Mouse (Mus musculus) liver, embryonic 12.5 days (tissue): ENCODE results near the gene Oas2. TPM values are rescaled to one million over a fixed set of nuclear protein-coding genes. Genes with fewer than 3 reads are reported as not detected.

Source experiments
- ATAC-seq: fragments of 200-750 bp; cut with Nextera tagmentation; 2 replicates; pipeline ENCODE4 v1.8.0; 2017; ENCODE audit warnings: moderate number of reproducible peaks, mild to moderate bottlenecking, moderate library complexity
- H3K27ac ChIP-seq: fragments of 300-500 bp; sonication (generic); 2 replicates; pipeline ENCODE4 v1.5.1; 2016; ENCODE audit warnings: mild to moderate bottlenecking
- H3K27me3 ChIP-seq: fragments of 300-500 bp; sonication (generic); replicated peaks from 2 replicates; pipeline ENCODE4 v1.6.1; 2016; ENCODE audit warnings: mild to moderate bottlenecking, moderate library complexity
- H3K36me3 ChIP-seq: fragments of 300-500 bp; sonication (generic); 2 replicates; pipeline ENCODE4 v1.6.1; 2016; ENCODE audit warnings: mild to moderate bottlenecking, moderate library complexity
- H3K4me1 ChIP-seq: fragments of 300-500 bp; sonication (generic); 2 replicates; pipeline ENCODE4 v1.6.1; 2016
- H3K4me2 ChIP-seq: fragments of 300-500 bp; sonication (generic); 2 replicates; pipeline ENCODE4 v1.6.1; 2016; ENCODE audit warnings: mild to moderate bottlenecking, moderate library complexity
- H3K4me3 ChIP-seq: fragments of 300-500 bp; sonication (generic); 2 replicates; pipeline ENCODE4 v1.5.1; 2016; ENCODE audit warnings: mild to moderate bottlenecking, moderate library complexity
- H3K9ac ChIP-seq: fragments of 300-500 bp; sonication (generic); 2 replicates; pipeline ENCODE4 v1.6.1; 2016; ENCODE audit warnings: mild to moderate bottlenecking, moderate library complexity
- H3K9me3 ChIP-seq: fragments of 300-500 bp; sonication (generic); replicated peaks from 2 replicates; pipeline ENCODE4 v1.6.1; 2016; ENCODE audit warnings: mild to moderate bottlenecking, moderate library complexity
- WGBS: fragments of 180-500 bp; shearing (Covaris S2); methylation state at CpG from one replicate; pipeline ENCODE4 v1.1.7; 2016; ENCODE audit not compliant: insufficient replicate concordance; 5-methylcytosine and 5-hydroxymethylcytosine counted together
- polyA plus RNA-seq: library from polyadenylated mRNA; unstranded; fragments of >200 nt; fragmentation: Nextera tagmentation; extraction: Ambion mirVana; gene quantifications from 2 replicates; pipeline ENCODE4 v1.2.1, GENCODE M21; 2016

The Oas2 gene
- polyA plus RNA-seq, 1 experiment from 2014 or later: 0.26 TPM

DNA sequence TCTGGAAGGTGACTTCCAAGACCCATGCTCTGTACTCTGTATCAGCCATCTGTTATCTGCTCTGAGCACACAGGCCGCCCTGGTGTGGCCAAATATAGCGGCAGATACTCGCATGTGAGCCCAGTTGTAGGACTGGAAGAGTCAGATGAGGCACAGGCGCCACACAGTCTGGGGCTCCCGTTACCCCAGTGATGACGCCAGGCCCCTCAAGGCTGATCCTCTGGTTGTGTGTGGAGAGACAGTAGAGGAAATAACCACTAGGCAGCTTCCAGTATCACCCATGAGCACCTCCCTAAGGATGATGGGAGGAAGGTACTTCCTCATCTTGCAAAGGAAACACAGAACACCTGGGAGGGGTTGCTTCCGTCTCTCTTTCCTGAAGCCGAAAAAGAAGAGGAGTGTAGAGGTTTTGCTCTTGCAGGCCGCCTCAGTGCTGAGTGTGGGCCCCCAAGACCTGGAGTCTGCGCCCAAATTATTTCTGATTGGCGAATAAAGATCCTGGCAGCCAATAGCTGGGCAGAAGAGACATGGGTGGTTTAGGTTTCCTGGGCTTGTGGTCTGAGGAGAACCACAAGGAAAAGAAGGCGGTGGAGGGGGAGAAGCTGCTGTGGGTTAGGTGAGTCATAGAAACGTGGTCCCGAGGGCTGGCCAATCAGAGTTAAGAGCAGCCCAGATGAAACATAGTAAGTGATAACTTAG is 25.8 kb upstream of the Oas2 start:
- 19% methylated on average over 14 of the region's 14 CpGs for WGBS
- Histone ChIP-seq H3K4me1 (0 out of 2 replicates have a peak, but pooled peaks cover 4% of the 10 kb centered on the region), H3K9ac (no peak overlapping the region), H3K9me3 (no peaks in the 10 kb centered on the region), H3K27me3 (no peaks in the 10 kb centered on the region; the same call in 1 of the 2 replicates), H3K4me3 (no peak overlapping the region), H3K27ac (no peak overlapping the region), H3K36me3 (no peaks in the 10 kb centered on the region), H3K4me2 (no peak overlapping the region; the same call in 1 of the 2 replicates)
- ATAC-seq: 0 out of 2 replicates have a peak, but pooled peaks have one; percentile 46

GRCm38 (mm10) chr5:120769396-120769795 is 19.7 kb upstream of the Oas2 start:
- Histone ChIP-seq H3K4me2 (no peak overlapping the region), H3K4me3 (no peak overlapping the region), H3K4me1 (no peaks in the 10 kb centered on the region), H3K27me3 (peaks cover under 1% of the 10 kb centered on the region; the same call in 1 of the 2 replicates), H3K36me3 (no peaks in the 10 kb centered on the region), H3K9ac (no peak overlapping the region), H3K9me3 (no peaks in the 10 kb centered on the region), H3K27ac (no peak overlapping the region)
- ATAC-seq: no peak
- 30% methylated on average over 3 of the region's 3 CpGs for WGBS

GRCm38 (mm10) chr5:120765010-120765409 is 15.4 kb upstream of the Oas2 start:
- Histone ChIP-seq H3K36me3 (no peaks in the 10 kb centered on the region), H3K27me3 (peaks cover 18% of the 10 kb centered on the region), H3K4me3 (no peak overlapping the region), H3K4me2 (no peak overlapping the region), H3K9ac (no peak overlapping the region), H3K4me1 (no peaks in the 10 kb centered on the region), H3K9me3 (no peaks in the 10 kb centered on the region), H3K27ac (no peak overlapping the region)
- WGBS: 51% methylated on average over 8 of the region's 8 CpGs
- ATAC-seq: no peak

- Histone ChIP-seq H3K4me2 (no peak overlapping the region), H3K9ac (no peak overlapping the region), H3K9me3 (no peaks in the 10 kb centered on the region), H3K36me3 (no peaks in the 10 kb centered on the region), H3K27me3 (peaks cover 18% of the 10 kb centered on the region), H3K4me3 (no peak overlapping the region), H3K4me1 (no peaks in the 10 kb centered on the region), H3K27ac (no peak overlapping the region)
- 29% methylated on average over 6 of the region's 6 CpGs for WGBS
- no peak for ATAC-seq
Observed at GRCm38 (mm10) chr5:120761901-120762300, 12.2 kb upstream of the Oas2 start.

GRCm38 (mm10) chr5:120754215-120754614 is 4.6 kb upstream of the Oas2 start:
- Histone ChIP-seq H3K9ac (no peak overlapping the region), H3K4me3 (no peak overlapping the region), H3K36me3 (no peaks in the 10 kb centered on the region), H3K9me3 (no peaks in the 10 kb centered on the region), H3K4me2 (no peak overlapping the region), H3K4me1 (no peaks in the 10 kb centered on the region), H3K27ac (no peak overlapping the region), H3K27me3 (0 out of 2 replicates have a peak, but pooled peaks cover 6% of the 10 kb centered on the region)
- WGBS: 49% methylated on average over 4 of the region's 4 CpGs
- no peak for ATAC-seq

DNA sequence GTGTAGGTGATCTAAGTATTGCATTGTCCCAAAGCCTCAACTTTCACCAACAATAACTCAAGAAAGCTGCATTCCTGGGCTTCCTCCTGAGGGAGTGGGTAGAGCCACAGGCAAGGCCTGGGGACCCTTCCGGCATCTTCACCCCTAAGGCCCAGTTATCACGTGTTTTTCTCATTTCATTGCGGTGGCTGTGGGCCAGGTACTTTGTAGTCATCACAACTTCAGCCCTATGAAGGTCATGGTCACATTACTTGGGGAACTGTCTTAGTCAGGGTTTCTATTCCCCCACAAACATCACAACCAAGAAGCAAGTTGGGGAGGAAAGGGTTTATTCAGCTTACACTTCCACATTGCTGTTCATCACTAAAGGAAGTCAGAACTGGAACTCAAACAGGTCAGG is 3.1 kb upstream of the Oas2 start:
- H3K4me3 ChIP-seq: no peak overlapping the region
- no peaks in the 10 kb centered on the region for H3K36me3 ChIP-seq
- H3K27me3 ChIP-seq: 0 out of 2 replicates have a peak, but pooled peaks cover 6% of the 10 kb centered on the region
- no peak overlapping the region for H3K4me2 ChIP-seq
- H3K9ac ChIP-seq: no peak overlapping the region
- no peaks in the 10 kb centered on the region for H3K9me3 ChIP-seq
- H3K27ac ChIP-seq: no peak overlapping the region
- ATAC-seq: no peak
- H3K4me1 ChIP-seq: no peaks in the 10 kb centered on the region
- WGBS: 57% methylated on average over 3 of the region's 3 CpGs

DNA sequence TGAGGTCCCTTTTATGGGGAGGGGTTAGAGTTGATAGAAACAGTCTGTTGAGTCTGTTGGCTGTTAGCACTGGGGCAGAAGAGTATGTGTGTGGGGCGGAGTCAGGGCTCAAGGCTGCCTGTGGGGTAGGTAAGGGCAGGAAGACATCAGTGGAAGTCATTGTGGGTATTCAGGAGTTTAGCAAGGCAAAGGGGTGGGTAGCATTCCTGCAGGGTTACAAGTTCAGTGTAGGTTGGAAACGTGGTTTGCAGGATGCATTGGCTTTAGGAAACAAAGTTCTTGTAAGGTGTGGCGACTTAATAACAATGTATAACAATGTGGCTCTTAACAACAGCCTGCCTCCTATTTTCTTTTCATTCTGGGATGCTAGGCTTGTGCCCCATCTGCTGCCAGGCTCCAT is 1.6 kb upstream of the Oas2 start:
- Histone ChIP-seq H3K36me3 (no peaks in the 10 kb centered on the region), H3K9ac (no peak overlapping the region), H3K4me1 (no peaks in the 10 kb centered on the region), H3K27ac (no peak overlapping the region), H3K9me3 (no peaks in the 10 kb centered on the region), H3K27me3 (0 out of 2 replicates have a peak, but pooled peaks cover 6% of the 10 kb centered on the region), H3K4me2 (no peak overlapping the region), H3K4me3 (no peak overlapping the region)
- WGBS: 58% methylated on average over 3 of the region's 3 CpGs
- ATAC-seq: no peak

DNA sequence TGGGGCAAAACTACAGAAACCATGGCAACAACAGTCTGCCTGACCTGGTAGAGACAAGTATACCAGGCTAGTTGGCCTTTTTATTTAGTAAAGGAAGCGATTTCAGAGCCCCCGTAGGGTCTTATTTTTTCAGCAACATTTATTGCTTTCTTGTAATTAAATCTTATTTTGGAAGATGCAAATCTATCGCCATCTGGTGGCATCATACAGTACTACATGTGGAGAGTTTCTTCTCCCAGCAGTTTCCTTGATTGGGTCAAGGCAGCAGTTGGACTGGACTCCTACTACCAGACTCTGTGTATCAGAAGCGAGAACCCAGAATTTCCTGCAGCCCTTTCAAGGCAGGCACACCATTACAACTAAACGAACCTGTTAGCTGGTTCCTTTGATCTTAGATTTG is 3.2 kb downstream of the Oas2 start:
- Histone ChIP-seq H3K9me3 (no peaks in the 10 kb centered on the region), H3K36me3 (no peaks in the 10 kb centered on the region), H3K27ac (no peak overlapping the region), H3K4me3 (no peak overlapping the region), H3K27me3 (peaks cover 20% of the 10 kb centered on the region), H3K4me2 (no peak overlapping the region), H3K4me1 (no peaks in the 10 kb centered on the region), H3K9ac (no peak overlapping the region)
- WGBS: 6% methylated on average over 5 of the region's 5 CpGs
- ATAC-seq: no peak

GRCm38 (mm10) chr5:120742125-120742524 is 7.5 kb downstream of the Oas2 start:
- no peaks in the 10 kb centered on the region for H3K9me3 ChIP-seq
- no peaks in the 10 kb centered on the region for H3K4me1 ChIP-seq
- no peak overlapping the region for H3K27ac ChIP-seq
- no peak overlapping the region for H3K4me3 ChIP-seq
- H3K27me3 ChIP-seq: peaks cover 17% of the 10 kb centered on the region
- H3K9ac ChIP-seq: no peak overlapping the region
- no peaks in the 10 kb centered on the region for H3K36me3 ChIP-seq
- 14% methylated on average over 4 of the region's 4 CpGs for WGBS
- no peak for ATAC-seq
- no peak overlapping the region for H3K4me2 ChIP-seq

DNA sequence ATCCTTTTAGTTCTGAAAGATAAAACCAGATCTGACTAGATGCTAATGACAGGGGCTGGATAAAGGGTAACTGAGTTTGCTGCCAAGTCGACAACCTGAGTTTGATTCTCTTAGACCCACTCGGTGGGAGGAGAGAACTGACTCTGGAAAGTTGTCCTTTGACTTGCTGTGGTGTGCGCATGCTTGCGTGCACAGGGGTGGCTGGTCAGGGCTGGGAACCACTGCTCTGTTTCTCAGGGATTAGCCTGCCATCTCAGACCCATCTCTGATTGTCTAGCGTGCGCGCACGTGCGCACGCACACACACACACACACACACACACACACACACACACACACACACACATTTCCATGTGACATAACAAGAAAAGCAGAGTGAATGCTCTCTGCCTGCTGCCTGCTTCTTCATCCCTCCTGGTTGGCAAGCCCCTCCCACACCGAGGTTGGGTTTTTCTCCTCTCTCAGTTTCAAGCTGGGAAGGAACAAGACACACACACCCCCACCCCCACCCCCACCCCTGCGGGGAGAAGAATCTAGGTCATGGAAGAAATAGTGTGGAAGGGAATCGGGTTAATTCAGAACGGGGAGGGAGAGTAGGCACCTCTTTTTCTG is 15.2 kb downstream of the Oas2 start:
- H3K4me2 ChIP-seq: no peak overlapping the region
- 65% methylated on average over 14 of the region's 14 CpGs for WGBS
- H3K36me3 ChIP-seq: no peaks in the 10 kb centered on the region
- 0 out of 2 replicates have a peak, but pooled peaks cover 6% of the 10 kb centered on the region for H3K27me3 ChIP-seq
- ATAC-seq: no peak
- no peak overlapping the region for H3K27ac ChIP-seq
- H3K9me3 ChIP-seq: no peaks in the 10 kb centered on the region
- H3K9ac ChIP-seq: no peak overlapping the region
- no peak overlapping the region for H3K4me3 ChIP-seq
- H3K4me1 ChIP-seq: no peaks in the 10 kb centered on the region

DNA sequence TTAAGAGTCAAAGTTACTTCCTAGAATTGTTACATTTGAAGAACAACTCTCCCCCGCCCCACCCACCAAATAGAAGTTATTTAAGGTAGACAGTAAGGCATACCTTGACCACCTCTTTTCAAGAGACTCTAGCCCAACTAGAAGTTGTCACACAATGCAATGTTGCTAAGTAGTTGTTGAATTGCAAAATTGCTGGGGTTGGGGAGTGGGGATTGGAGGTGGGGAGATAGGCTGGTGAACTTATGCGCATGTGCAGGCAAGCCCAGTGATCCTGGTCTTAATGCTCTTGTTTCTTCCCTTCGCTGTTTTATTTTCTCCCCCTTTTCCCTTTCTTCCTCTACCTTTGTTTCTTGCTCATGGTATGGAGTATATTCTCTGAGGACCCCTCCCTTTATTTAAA is 16.0 kb downstream of the Oas2 start:
- Histone ChIP-seq H3K9ac (no peak overlapping the region), H3K4me1 (no peaks in the 10 kb centered on the region), H3K9me3 (no peaks in the 10 kb centered on the region), H3K4me3 (no peak overlapping the region), H3K27ac (no peak overlapping the region), H3K4me2 (no peak overlapping the region), H3K36me3 (no peaks in the 10 kb centered on the region), H3K27me3 (0 out of 2 replicates have a peak, but pooled peaks cover 4% of the 10 kb centered on the region)
- ATAC-seq: no peak
- WGBS: 72% methylated on average over 3 of the region's 3 CpGs

- WGBS: 58% methylated on average over 1 of the region's 1 CpGs
- Histone ChIP-seq H3K4me3 (no peak overlapping the region), H3K27me3 (0 out of 2 replicates have a peak, but pooled peaks cover 4% of the 10 kb centered on the region), H3K9me3 (no peaks in the 10 kb centered on the region), H3K4me1 (no peaks in the 10 kb centered on the region), H3K4me2 (no peak overlapping the region), H3K27ac (no peak overlapping the region), H3K9ac (no peak overlapping the region), H3K36me3 (no peaks in the 10 kb centered on the region)
- no peak for ATAC-seq
Observed at GRCm38 (mm10) chr5:120732740-120733139, 16.9 kb downstream of the Oas2 start.
